Mouse (Mus musculus) liver, embryonic 15.5 days (tissue): Measurements from ENCODE around the gene Trcg1. TPM values are rescaled to one million over a fixed set of nuclear protein-coding genes. Genes with fewer than 3 reads are reported as not detected.
A peak's percentile ranks its signal among the peaks of the same experiment; 100 is the strongest.

ENCODE experiments used
- ATAC-seq: fragments of 200-750 bp; cut with Nextera tagmentation; 2 replicates; pipeline ENCODE4 v1.8.0; 2017; ENCODE audit warnings: moderate number of reproducible peaks, mild to moderate bottlenecking, moderate library complexity; ENCODE audit not compliant: insufficient read depth
- H3K27ac ChIP-seq: fragments of 300-500 bp; sonication (generic); replicated peaks from 2 replicates; pipeline ENCODE4 v1.5.1; 2015; ENCODE audit warnings: mild to moderate bottlenecking, inconsistent platforms
- H3K27me3 ChIP-seq: fragments of 300-500 bp; sonication (generic); 2 replicates; pipeline ENCODE4 v1.6.1; 2015; ENCODE audit warnings: mild to moderate bottlenecking, inconsistent platforms
- H3K36me3 ChIP-seq: fragments of 300-500 bp; sonication (generic); replicated peaks from 2 replicates; pipeline ENCODE4 v1.6.1; 2015; ENCODE audit warnings: moderate library complexity, mild to moderate bottlenecking, inconsistent platforms
- H3K4me1 ChIP-seq: fragments of 300-500 bp; sonication (generic); replicated peaks from 2 replicates; pipeline ENCODE4 v1.6.1; 2015; ENCODE audit warnings: inconsistent platforms
- H3K4me2 ChIP-seq: fragments of 300-500 bp; sonication (generic); 2 replicates; pipeline ENCODE4 v1.6.1; 2015; ENCODE audit warnings: moderate library complexity, mild to moderate bottlenecking, inconsistent platforms
- H3K4me3 ChIP-seq: fragments of 300-500 bp; sonication (generic); replicated peaks from 2 replicates; pipeline ENCODE4 v1.5.1; 2015; ENCODE audit warnings: mild to moderate bottlenecking, inconsistent platforms
- H3K9ac ChIP-seq: fragments of 300-500 bp; sonication (generic); 2 replicates; pipeline ENCODE4 v1.6.1; 2015; ENCODE audit warnings: moderate library complexity, mild to moderate bottlenecking, inconsistent platforms
- H3K9me3 ChIP-seq: fragments of 300-500 bp; sonication (generic); replicated peaks from 2 replicates; pipeline ENCODE4 v1.6.1; 2016; ENCODE audit warnings: inconsistent platforms
- WGBS: fragments of 180-500 bp; shearing (Covaris S2); methylation state at CpG from one replicate; pipeline ENCODE4 v1.1.7; 2015; ENCODE audit warnings: mixed read lengths; ENCODE audit not compliant: insufficient replicate concordance; 5-methylcytosine and 5-hydroxymethylcytosine counted together
- polyA plus RNA-seq: library from polyadenylated mRNA; unstranded; fragments of >200 nt; fragmentation: Nextera tagmentation; extraction: Ambion mirVana; gene quantifications from 2 replicates; pipeline ENCODE4 v1.2.1, GENCODE M21; 2015

Trcg1 gene
- polyA plus RNA-seq, 1 experiment from 2014 or later, result not detected

DNA sequence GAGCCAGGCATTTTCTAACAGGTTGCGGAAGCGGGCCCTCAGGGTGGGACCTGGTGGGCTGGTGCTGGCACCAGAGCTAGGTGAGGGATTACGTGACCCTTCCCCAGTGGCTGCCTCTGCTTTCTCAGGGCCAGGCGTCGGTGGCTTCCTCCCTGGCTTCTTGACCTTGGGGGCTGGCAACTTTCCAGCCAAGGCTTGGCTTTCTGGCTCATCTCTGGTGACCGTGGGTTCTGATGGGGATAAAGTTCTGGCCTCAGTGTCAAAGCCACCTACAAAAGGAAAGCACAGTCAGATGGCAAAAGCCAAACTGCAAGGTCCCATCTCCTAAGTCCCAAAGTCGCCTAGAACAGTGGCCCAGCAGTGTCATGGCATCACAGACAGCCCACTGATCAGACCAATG, 17.7 kb downstream of the Trcg1 start:
- Histone ChIP-seq H3K4me3 (no peak overlapping the region), H3K36me3 (peaks cover 85% of the 10 kb centered on the region)
- WGBS, result 83% methylated on average over 7 of the region's 7 CpGs

DNA sequence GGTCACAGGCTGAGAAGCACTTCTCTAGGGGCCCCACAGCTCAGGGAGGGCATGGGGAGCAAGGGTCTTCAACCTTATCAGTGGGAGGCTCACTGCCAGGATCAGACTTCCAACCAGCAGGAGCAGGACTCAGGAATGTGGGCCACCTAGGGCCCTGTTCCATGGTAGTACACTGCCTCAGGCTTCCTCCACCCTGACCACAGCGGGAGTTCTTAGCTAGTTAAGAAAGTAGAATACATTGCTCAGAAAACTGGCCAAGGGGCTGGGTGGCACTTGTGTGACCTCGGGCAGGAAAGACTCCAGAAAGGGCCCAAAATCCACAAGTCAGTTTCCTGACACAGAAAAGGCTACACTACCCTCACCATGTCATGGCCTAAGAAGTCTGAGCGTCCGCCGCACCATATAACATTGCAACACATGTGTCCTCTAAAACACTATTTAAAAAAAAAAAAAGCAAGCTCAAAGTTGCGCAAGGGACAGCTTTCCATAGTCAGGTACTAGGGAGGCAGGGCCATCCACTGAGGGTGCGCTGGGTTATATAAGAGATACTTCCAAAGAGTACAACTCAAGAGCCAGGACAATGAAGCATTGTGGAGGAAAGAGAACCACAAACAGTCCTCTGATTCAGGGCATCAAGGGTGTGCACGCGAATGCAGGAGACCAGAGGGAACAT, 18.6 kb downstream of the Trcg1 start:
- H3K4me3 ChIP-seq, result no peak overlapping the region
- no peak overlapping the region for H3K4me2 ChIP-seq
- H3K9ac ChIP-seq, result no peak overlapping the region
- ATAC-seq, result no peak
- no peaks in the 10 kb centered on the region for H3K9me3 ChIP-seq
- H3K27ac ChIP-seq, result no peak overlapping the region; the same call in 1 of the 2 replicates
- H3K27me3 ChIP-seq, result no peaks in the 10 kb centered on the region
- H3K4me1 ChIP-seq, result peaks cover 37% of the 10 kb centered on the region
- WGBS, result 78% methylated on average over 9 of the region's 9 CpGs
- peaks cover 89% of the 10 kb centered on the region for H3K36me3 ChIP-seq

More for the DNA sequence above, 17.7 kb downstream of the Trcg1 start:
- Histone ChIP-seq H3K9ac (no peak overlapping the region), H3K27ac (no peak overlapping the region), H3K9me3 (no peaks in the 10 kb centered on the region), H3K4me1 (peaks cover 31% of the 10 kb centered on the region), H3K27me3 (no peaks in the 10 kb centered on the region), H3K4me2 (no peak overlapping the region)
- no peak for ATAC-seq

- Histone ChIP-seq H3K4me1 (peaks cover 43% of the 10 kb centered on the region), H3K4me3 (no peak overlapping the region), H3K27me3 (no peaks in the 10 kb centered on the region), H3K27ac (no peak overlapping the region), H3K36me3 (peaks cover 82% of the 10 kb centered on the region), H3K9me3 (no peaks in the 10 kb centered on the region), H3K9ac (no peak overlapping the region), H3K4me2 (no peak overlapping the region)
- 89% methylated on average over 20 of the region's 20 CpGs for WGBS
- ATAC-seq, result no peak
These were observed 20.0 kb downstream of the Trcg1 start for GRCm38 (mm10) chr9:57256309-57256708.

DNA sequence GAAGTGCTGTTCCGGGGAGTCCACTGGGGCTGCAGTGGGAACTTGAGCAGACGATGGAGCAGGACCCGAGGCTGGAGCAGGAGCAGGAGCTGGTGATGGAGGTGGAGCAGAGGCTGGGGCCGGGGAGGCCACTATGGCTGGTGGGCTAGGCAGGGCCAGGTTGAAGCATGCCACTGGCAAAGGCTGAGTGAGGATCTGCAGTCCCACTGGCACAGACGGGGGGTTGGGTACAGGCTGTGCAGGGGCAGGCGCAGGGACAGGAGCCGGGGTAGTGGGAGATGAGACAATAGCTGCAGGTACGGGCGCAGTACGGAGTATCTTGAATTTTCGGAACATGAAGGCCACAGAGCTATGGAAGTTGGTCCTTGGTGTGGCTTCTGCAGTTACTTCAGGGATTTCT, 20.5 kb downstream of the Trcg1 start:
- H3K36me3 ChIP-seq, result peaks cover 76% of the 10 kb centered on the region
- H3K27me3 ChIP-seq, result no peaks in the 10 kb centered on the region
- H3K9me3 ChIP-seq, result no peaks in the 10 kb centered on the region
- no peak for ATAC-seq
- peaks cover 48% of the 10 kb centered on the region for H3K4me1 ChIP-seq
- no peak overlapping the region for H3K27ac ChIP-seq
- H3K9ac ChIP-seq, result no peak overlapping the region
- WGBS, result 92% methylated on average over 11 of the region's 11 CpGs
- H3K4me3 ChIP-seq, result no peak overlapping the region
- no peak overlapping the region for H3K4me2 ChIP-seq

- ATAC-seq, result no peak
- Histone ChIP-seq H3K4me2 (no peak overlapping the region), H3K36me3 (peaks cover 69% of the 10 kb centered on the region), H3K9me3 (no peaks in the 10 kb centered on the region), H3K9ac (no peak overlapping the region), H3K4me3 (no peak overlapping the region), H3K4me1 (peaks cover 52% of the 10 kb centered on the region), H3K27ac (no peak overlapping the region), H3K27me3 (no peaks in the 10 kb centered on the region)
- 89% methylated on average over 9 of the region's 9 CpGs for WGBS
These were observed 21.3 kb downstream of the Trcg1 start for GRCm38 (mm10) chr9:57257627-57258026.

GRCm38 (mm10) chr9:57259736-57260135, 23.4 kb downstream of the Trcg1 start:
- H3K27me3 ChIP-seq, result no peaks in the 10 kb centered on the region; the same call in 1 of the 2 replicates
- peak overlapping the region; percentile 91 for H3K4me2 ChIP-seq
- H3K9me3 ChIP-seq, result no peaks in the 10 kb centered on the region
- 1% methylated on average over 3 of the region's 3 CpGs for WGBS
- peak; percentile 37 for ATAC-seq
- H3K4me1 ChIP-seq, result peaks cover 57% of the 10 kb centered on the region
- peaks cover 47% of the 10 kb centered on the region for H3K36me3 ChIP-seq
- no peak overlapping the region; the same call in 1 of the 2 replicates for H3K9ac ChIP-seq
- peak overlapping the region; percentile 86; the same call in 1 of the 2 replicates for H3K27ac ChIP-seq
- peak overlapping the region; percentile 96 for H3K4me3 ChIP-seq

DNA sequence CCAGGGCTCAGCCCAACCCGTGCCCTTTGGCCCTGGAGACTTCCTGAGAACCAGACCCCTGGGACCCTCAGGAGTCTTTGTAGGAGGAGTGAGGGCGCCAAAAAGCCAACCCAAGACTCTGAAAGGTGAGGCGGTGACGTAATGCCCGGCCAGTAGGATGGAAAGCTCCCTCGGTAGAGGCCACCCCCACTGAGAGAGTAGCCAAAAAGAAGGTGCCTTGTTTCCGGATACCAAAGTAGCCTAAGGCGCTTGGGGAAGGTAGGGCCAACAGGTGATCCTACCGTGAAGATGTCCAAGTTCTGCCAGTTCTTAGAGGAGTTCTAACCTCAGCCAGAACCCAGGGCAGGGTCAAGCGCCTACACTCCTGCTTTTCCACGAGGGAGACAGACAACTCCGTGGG, 24.6 kb downstream of the Trcg1 start:
- H3K27me3 ChIP-seq, result peaks cover 3% of the 10 kb centered on the region; the same call in 1 of the 2 replicates
- peak overlapping the region; percentile 96 for H3K4me3 ChIP-seq
- H3K9me3 ChIP-seq, result no peaks in the 10 kb centered on the region
- H3K4me1 ChIP-seq, result peaks cover 53% of the 10 kb centered on the region
- peak overlapping the region; percentile 98 for H3K9ac ChIP-seq
- ATAC-seq, result no peak
- WGBS, result 18% methylated on average over 12 of the region's 12 CpGs
- H3K4me2 ChIP-seq, result peak overlapping the region; percentile 91
- peaks cover 35% of the 10 kb centered on the region for H3K36me3 ChIP-seq
- H3K27ac ChIP-seq, result peak overlapping the region; percentile 86

GRCm38 (mm10) chr9:57261516-57261912, 25.2 kb downstream of the Trcg1 start:
- Histone ChIP-seq H3K4me3 (peak overlapping the region; percentile 96), H3K9ac (peak overlapping the region; percentile 98), H3K27me3 (peaks cover 9% of the 10 kb centered on the region), H3K27ac (peak overlapping the region; percentile 86), H3K36me3 (peaks cover 30% of the 10 kb centered on the region), H3K4me2 (peak overlapping the region; percentile 91), H3K4me1 (peaks cover 52% of the 10 kb centered on the region), H3K9me3 (no peaks in the 10 kb centered on the region)
- peak; percentile 17 for ATAC-seq
- WGBS, result under 1% methylated on average over 26 of the region's 26 CpGs

DNA sequence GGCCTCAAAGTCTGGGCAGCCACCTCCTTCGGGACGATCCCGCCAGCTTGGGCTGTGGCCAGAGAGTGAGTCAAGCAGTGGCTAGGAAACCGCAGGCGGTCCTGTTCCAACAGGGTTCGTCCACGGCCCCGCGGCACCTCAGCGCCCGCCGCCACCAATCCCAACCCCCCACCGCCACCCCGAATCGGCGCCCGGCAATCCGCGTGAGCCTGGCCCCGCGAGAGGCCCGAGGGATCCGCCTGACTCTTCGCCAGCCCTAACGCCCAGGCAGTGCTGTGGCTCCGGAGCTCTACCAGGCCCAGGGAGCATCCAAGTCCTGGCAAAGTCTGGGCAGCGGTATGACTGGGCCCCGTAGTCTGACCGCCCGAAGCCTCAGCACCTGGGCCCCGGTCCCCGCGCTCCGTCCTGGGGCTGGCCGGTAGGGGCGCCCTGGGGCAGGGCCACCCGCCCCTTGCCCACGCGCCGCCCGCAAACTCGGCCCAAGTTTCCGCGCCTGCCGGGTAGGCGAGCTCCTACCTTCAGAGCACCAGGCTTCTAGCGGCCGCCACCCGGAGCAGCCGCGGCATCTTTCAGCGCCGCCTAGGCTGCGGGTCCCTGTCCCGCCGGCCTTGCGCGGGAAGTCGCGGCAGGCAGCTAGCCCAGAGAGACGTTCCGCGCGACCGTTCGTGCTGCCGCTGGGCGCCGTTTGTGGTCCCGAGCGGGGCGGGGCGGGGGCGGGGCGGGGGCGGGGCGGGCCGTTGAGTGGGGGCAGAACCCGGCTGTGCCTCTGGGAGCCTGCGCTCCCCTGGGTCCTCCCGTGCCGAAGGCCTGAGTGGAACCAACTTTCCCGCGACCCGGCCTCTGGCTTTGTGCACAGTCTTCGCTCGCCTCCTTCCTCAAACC, 25.8 kb downstream of the Trcg1 start, which contains the start of gene 1700017B05Rik:
1700017B05Rik (minus strand) TSS at position 700 of the 882 bp plus-strand sequence.
- peak within 1 kb of the TSS; percentile 98 for H3K9ac ChIP-seq
- peak within 1 kb of the TSS; percentile 91 for H3K4me2 ChIP-seq
- WGBS, result under 1% methylated on average over 87 of the region's 87 CpGs
- H3K9me3 ChIP-seq, result no peaks in the 10 kb centered on the region
- peaks cover 23% of the 10 kb centered on the region for H3K36me3 ChIP-seq
- H3K27me3 ChIP-seq, result peaks cover 13% of the 10 kb centered on the region
- peak within 1 kb of the TSS; percentile 96 for H3K4me3 ChIP-seq
- H3K27ac ChIP-seq, result peak within 1 kb of the TSS; percentile 86
- peak; percentile 87 for ATAC-seq
- H3K4me1 ChIP-seq, result peaks cover 55% of the 10 kb centered on the region

GRCm38 (mm10) chr9:57262795-57263684, 26.7 kb downstream of the Trcg1 start:
- H3K4me2 ChIP-seq, result peak overlapping the region; percentile 91
- H3K9me3 ChIP-seq, result no peaks in the 10 kb centered on the region
- H3K36me3 ChIP-seq, result peaks cover 14% of the 10 kb centered on the region
- H3K4me3 ChIP-seq, result peak overlapping the region; percentile 96
- WGBS, result 40% methylated on average over 13 of the region's 13 CpGs
- peak overlapping the region; percentile 98 for H3K9ac ChIP-seq
- ATAC-seq, result no peak
- peaks cover 17% of the 10 kb centered on the region for H3K27me3 ChIP-seq
- H3K4me1 ChIP-seq, result peaks cover 64% of the 10 kb centered on the region
- H3K27ac ChIP-seq, result peak overlapping the region; percentile 86
